Mouse (Mus musculus): ENCODE measurements around the gene Dok3. TPM values are rescaled to one million over a fixed set of nuclear protein-coding genes. Genes with fewer than 3 reads are reported as not detected.

Dok3 gene
- 3.3 TPM for polyA plus RNA-seq (2014; fragmentation: Illumina TruSeq; extraction: RNeasy Lipid Tissue Mini Kit (QIAGEN cat#74804); ENCODE audit: low read depth, low replicate concordance)

GRCm38 (mm10) chr13:55529198-55529915, at the start of gene Dok3:
Gene Dok3 (minus strand): TSS chr13:55529296.

GRCm38 (mm10) chr13:55573432-55573831, 44.3 kb upstream of the Dok3 start, which contains the start of gene Tmed9:
Gene Tmed9 (plus strand): TSS chr13:55573732.

GRCm38 (mm10) chr13:55571027-55571751, 42.1 kb upstream of the Dok3 start, which contains the start of gene Fam193b:
Gene Fam193b (minus strand): TSS chr13:55571120.

GRCm38 (mm10) chr13:55536194-55537175, 7.4 kb upstream of the Dok3 start, which contains the start of gene Ddx41:
Gene Ddx41 (minus strand): TSS chr13:55536658.

GRCm38 (mm10) chr13:55513111-55513748, 15.9 kb downstream of the Dok3 start, which contains the start of gene Pdlim7:
Gene Pdlim7 (minus strand): TSS chr13:55513676.

GRCm38 (mm10) chr13:55487578-55488498, 41.3 kb downstream of the Dok3 start, which contains the start of gene Dbn1:
Gene Dbn1 (minus strand): TSS chr13:55488111.

Other genes starting within 250 kb of the Dok3 start
- gene Prelid1, start 208.8 kb downstream of the Dok3 start, polyA plus RNA-seq (2014; fragmentation: Illumina TruSeq; extraction: RNeasy Lipid Tissue Mini Kit (QIAGEN cat#74804); ENCODE audit: low read depth, low replicate concordance), result 161 TPM
- 67.2 TPM for gene Rab24, start 207.3 kb downstream of the Dok3 start, polyA plus RNA-seq (2014; fragmentation: Illumina TruSeq; extraction: RNeasy Lipid Tissue Mini Kit (QIAGEN cat#74804); ENCODE audit: low read depth, low replicate concordance)
- gene Mxd3, start 199.5 kb downstream of the Dok3 start, polyA plus RNA-seq (2014; fragmentation: Illumina TruSeq; extraction: RNeasy Lipid Tissue Mini Kit (QIAGEN cat#74804); ENCODE audit: low read depth, low replicate concordance), result 1.2 TPM
- gene Lman2, start 166.5 kb downstream of the Dok3 start, polyA plus RNA-seq (2014; fragmentation: Illumina TruSeq; extraction: RNeasy Lipid Tissue Mini Kit (QIAGEN cat#74804); ENCODE audit: low read depth, low replicate concordance), result 250 TPM
- 2.2 TPM for gene Rgs14, start 159.6 kb downstream of the Dok3 start, polyA plus RNA-seq (2014; fragmentation: Illumina TruSeq; extraction: RNeasy Lipid Tissue Mini Kit (QIAGEN cat#74804); ENCODE audit: low read depth, low replicate concordance)
- 0.87 TPM for gene Slc34a1, start 131.1 kb downstream of the Dok3 start, polyA plus RNA-seq (2014; fragmentation: Illumina TruSeq; extraction: RNeasy Lipid Tissue Mini Kit (QIAGEN cat#74804); ENCODE audit: low read depth, low replicate concordance)
- gene Pfn3, start 114.1 kb downstream of the Dok3 start, polyA plus RNA-seq (2014; fragmentation: Illumina TruSeq; extraction: RNeasy Lipid Tissue Mini Kit (QIAGEN cat#74804); ENCODE audit: low read depth, low replicate concordance), result 3.0 TPM
- gene F12, start 102.5 kb downstream of the Dok3 start, polyA plus RNA-seq (2014; fragmentation: Illumina TruSeq; extraction: RNeasy Lipid Tissue Mini Kit (QIAGEN cat#74804); ENCODE audit: low read depth, low replicate concordance), result not detected
- gene Grk6, start 84.2 kb downstream of the Dok3 start, polyA plus RNA-seq (2014; fragmentation: Illumina TruSeq; extraction: RNeasy Lipid Tissue Mini Kit (QIAGEN cat#74804); ENCODE audit: low read depth, low replicate concordance), result 30.4 TPM
- 1.1 TPM for gene Prr7, start 65.0 kb downstream of the Dok3 start, polyA plus RNA-seq (2014; fragmentation: Illumina TruSeq; extraction: RNeasy Lipid Tissue Mini Kit (QIAGEN cat#74804); ENCODE audit: low read depth, low replicate concordance)
- gene Dbn1, start 41.2 kb downstream of the Dok3 start, polyA plus RNA-seq (2014; fragmentation: Illumina TruSeq; extraction: RNeasy Lipid Tissue Mini Kit (QIAGEN cat#74804); ENCODE audit: low read depth, low replicate concordance), result 17.8 TPM
- gene Pdlim7, start 15.6 kb downstream of the Dok3 start, polyA plus RNA-seq (2014; fragmentation: Illumina TruSeq; extraction: RNeasy Lipid Tissue Mini Kit (QIAGEN cat#74804); ENCODE audit: low read depth, low replicate concordance), result 31.4 TPM
- gene Ddx41, start 7.4 kb upstream of the Dok3 start, polyA plus RNA-seq (2014; fragmentation: Illumina TruSeq; extraction: RNeasy Lipid Tissue Mini Kit (QIAGEN cat#74804); ENCODE audit: low read depth, low replicate concordance), result 26.7 TPM
- 57.3 TPM for gene Fam193b, start 41.8 kb upstream of the Dok3 start, polyA plus RNA-seq (2014; fragmentation: Illumina TruSeq; extraction: RNeasy Lipid Tissue Mini Kit (QIAGEN cat#74804); ENCODE audit: low read depth, low replicate concordance)
- gene Tmed9, start 44.4 kb upstream of the Dok3 start, polyA plus RNA-seq (2014; fragmentation: Illumina TruSeq; extraction: RNeasy Lipid Tissue Mini Kit (QIAGEN cat#74804); ENCODE audit: low read depth, low replicate concordance), result 248 TPM
- gene B4galt7, start 70.6 kb upstream of the Dok3 start, polyA plus RNA-seq (2014; fragmentation: Illumina TruSeq; extraction: RNeasy Lipid Tissue Mini Kit (QIAGEN cat#74804); ENCODE audit: low read depth, low replicate concordance), result 15.1 TPM
- gene Caml, start 93.7 kb upstream of the Dok3 start, polyA plus RNA-seq (2014; fragmentation: Illumina TruSeq; extraction: RNeasy Lipid Tissue Mini Kit (QIAGEN cat#74804); ENCODE audit: low read depth, low replicate concordance), result 39.3 TPM
- gene Ddx46, start 105.7 kb upstream of the Dok3 start, polyA plus RNA-seq (2014; fragmentation: Illumina TruSeq; extraction: RNeasy Lipid Tissue Mini Kit (QIAGEN cat#74804); ENCODE audit: low read depth, low replicate concordance), result 30.5 TPM
- 43.1 TPM for gene B230219D22Rik, start 163.8 kb upstream of the Dok3 start, polyA plus RNA-seq (2014; fragmentation: Illumina TruSeq; extraction: RNeasy Lipid Tissue Mini Kit (QIAGEN cat#74804); ENCODE audit: low read depth, low replicate concordance)
- 76.2 TPM for gene Txndc15, start 185.4 kb upstream of the Dok3 start, polyA plus RNA-seq (2014; fragmentation: Illumina TruSeq; extraction: RNeasy Lipid Tissue Mini Kit (QIAGEN cat#74804); ENCODE audit: low read depth, low replicate concordance)
- gene Pcbd2, start 198.1 kb upstream of the Dok3 start, polyA plus RNA-seq (2014; fragmentation: Illumina TruSeq; extraction: RNeasy Lipid Tissue Mini Kit (QIAGEN cat#74804); ENCODE audit: low read depth, low replicate concordance), result 32.4 TPM

All from adipose tissue, adult 10 weeks (tissue).